Mouse (Mus musculus) hindbrain, postnatal 0 days (tissue): ENCODE measurements at regions not wholly inside any gene's neighbourhood (a gene's known extent, or its start where the extent isn't known, plus 50 kb on each side); places are given as distances from the start of the nearest gene placed in this dataset.

Source experiments
- ATAC-seq: fragments of 200-750 bp; cut with Nextera tagmentation; 2 replicates; pipeline ENCODE4 v1.8.0; 2017; ENCODE audit warnings: mild to moderate bottlenecking, moderate TSS enrichment, moderate library complexity
- DNase-seq: peaks from one replicate; pipeline ENCODE4 v3.0.0-alpha.2; 2015; ENCODE audit warnings: low spot score
- H3K27ac ChIP-seq: fragments of 300-500 bp; sonication (generic); 2 replicates; pipeline ENCODE4 v1.5.1; 2014; ENCODE audit warnings: mild to moderate bottlenecking
- H3K27me3 ChIP-seq: fragments of 300-500 bp; sonication (generic); 2 replicates; pipeline ENCODE4 v1.6.1; 2014; ENCODE audit warnings: low read length, mixed read lengths; ENCODE audit not compliant: insufficient read depth
- H3K36me3 ChIP-seq: fragments of 300-500 bp; sonication (generic); 2 replicates; pipeline ENCODE4 v1.6.1; 2014; ENCODE audit warnings: low read length, mixed read lengths; ENCODE audit not compliant: insufficient read depth
- H3K4me1 ChIP-seq: fragments of 300-500 bp; sonication (generic); 2 replicates; pipeline ENCODE4 v1.6.1; 2014; ENCODE audit warnings: antibody characterized with exemption, low read length, mixed read lengths; ENCODE audit not compliant: insufficient read depth
- H3K4me2 ChIP-seq: fragments of 300-500 bp; sonication (generic); 2 replicates; pipeline ENCODE4 v1.6.1; 2014; ENCODE audit warnings: low read depth, mild to moderate bottlenecking, low read length, moderate library complexity, mixed read lengths
- H3K4me3 ChIP-seq: fragments of 300-500 bp; sonication (generic); 2 replicates; pipeline ENCODE4 v1.5.1; 2014; ENCODE audit warnings: low read length
- H3K9ac ChIP-seq: fragments of 300-500 bp; sonication (generic); replicated peaks from 2 replicates; pipeline ENCODE4 v1.6.1; 2014; ENCODE audit warnings: mild to moderate bottlenecking, low read length, moderate library complexity, mixed read lengths
- H3K9me3 ChIP-seq: fragments of 300-500 bp; sonication (generic); 2 replicates; pipeline ENCODE4 v1.6.1; 2016; ENCODE audit warnings: low read length, mixed read lengths
- CTCF ChIP-seq: IDR thresholded peaks from 2 replicates; pipeline ENCODE4 v1.5.1; 2016; ENCODE audit warnings: antibody characterized with exemption, control low read depth, low read depth
- WGBS: fragments of 180-500 bp; shearing (Covaris S2); extraction: QIAGEN DNeasy Blood & Tissue Kit; methylation state at CpG from one replicate; pipeline ENCODE4 v1.1.7; 2014; 5-methylcytosine and 5-hydroxymethylcytosine counted together

- 58% methylated on average over 2 of the region's 2 CpGs for WGBS
- DNase-seq (no peak), ATAC-seq (no peak)
- Histone ChIP-seq H3K27ac (no peak overlapping the region), H3K4me1 (no peaks in the 10 kb centered on the region), H3K9ac (no peak overlapping the region), H3K4me2 (no peak overlapping the region), H3K9me3 (no peaks in the 10 kb centered on the region), H3K27me3 (no peaks in the 10 kb centered on the region), H3K36me3 (no peaks in the 10 kb centered on the region), H3K4me3 (no peak overlapping the region)
- no peak for TF ChIP-seq CTCF
Measured at GRCm38 (mm10) chr12:15659332-15659731, 157.4 kb downstream of the Trib2 start.

GRCm38 (mm10) chr12:15657748-15658251 is 158.9 kb downstream of the Trib2 start:
- ATAC-seq (no peak), DNase-seq (no peak)
- Histone ChIP-seq H3K9me3 (no peaks in the 10 kb centered on the region), H3K27me3 (no peaks in the 10 kb centered on the region), H3K4me3 (no peak overlapping the region), H3K4me2 (no peak overlapping the region), H3K36me3 (no peaks in the 10 kb centered on the region), H3K4me1 (no peaks in the 10 kb centered on the region), H3K27ac (no peak overlapping the region), H3K9ac (no peak overlapping the region)
- TF ChIP-seq CTCF: no peak
- 92% methylated on average over 3 of the region's 3 CpGs for WGBS

GRCm38 (mm10) chr12:15654585-15654984 is 162.1 kb downstream of the Trib2 start:
- no peak for TF ChIP-seq CTCF
- no peak for DNase-seq

GRCm38 (mm10) chr12:15653357-15653763 is 163.4 kb downstream of the Trib2 start:
- peak; percentile 38; the same call in 1 of the 2 replicates for ATAC-seq
- Histone ChIP-seq H3K4me1 (no peaks in the 10 kb centered on the region), H3K9ac (no peak overlapping the region), H3K4me3 (no peak overlapping the region), H3K4me2 (no peak overlapping the region), H3K9me3 (no peaks in the 10 kb centered on the region), H3K27ac (no peak overlapping the region), H3K27me3 (no peaks in the 10 kb centered on the region), H3K36me3 (no peaks in the 10 kb centered on the region)
- peak; percentile 40 for DNase-seq
- TF ChIP-seq CTCF: no peak
- WGBS: 44% methylated on average over 8 of the region's 8 CpGs

More at GRCm38 (mm10) chr12:15654585-15654984, 162.1 kb downstream of the Trib2 start:
- Histone ChIP-seq H3K27me3 (no peaks in the 10 kb centered on the region), H3K27ac (no peak overlapping the region), H3K9ac (no peak overlapping the region), H3K4me2 (no peak overlapping the region), H3K4me1 (no peaks in the 10 kb centered on the region), H3K4me3 (no peak overlapping the region), H3K9me3 (no peaks in the 10 kb centered on the region), H3K36me3 (no peaks in the 10 kb centered on the region)
- WGBS: 78% methylated on average over 4 of the region's 4 CpGs
- no peak for ATAC-seq

- H3K4me2 ChIP-seq: no peak overlapping the region
- no peak overlapping the region for H3K9ac ChIP-seq
- DNase-seq: no peak
- H3K27ac ChIP-seq: no peak overlapping the region
- no peaks in the 10 kb centered on the region for H3K9me3 ChIP-seq
- no peaks in the 10 kb centered on the region for H3K4me1 ChIP-seq
- no peak overlapping the region for H3K4me3 ChIP-seq
- 97% methylated on average over 2 of the region's 2 CpGs for WGBS
- no peak for TF ChIP-seq CTCF
- ATAC-seq: no peak
- no peaks in the 10 kb centered on the region for H3K27me3 ChIP-seq
- no peaks in the 10 kb centered on the region for H3K36me3 ChIP-seq
Measured at GRCm38 (mm10) chr12:15651293-15651692, 165.4 kb downstream of the Trib2 start.

GRCm38 (mm10) chr12:15649906-15650305 is 166.8 kb downstream of the Trib2 start:
- no peak overlapping the region for H3K9ac ChIP-seq
- H3K9me3 ChIP-seq: no peaks in the 10 kb centered on the region
- DNase-seq (no peak), ATAC-seq (no peak)
- H3K4me2 ChIP-seq: no peak overlapping the region
- WGBS: 80% methylated on average over 4 of the region's 4 CpGs
- H3K27ac ChIP-seq: no peak overlapping the region
- H3K4me1 ChIP-seq: no peaks in the 10 kb centered on the region
- no peak for TF ChIP-seq CTCF
- no peaks in the 10 kb centered on the region for H3K36me3 ChIP-seq
- no peak overlapping the region for H3K4me3 ChIP-seq
- no peaks in the 10 kb centered on the region for H3K27me3 ChIP-seq

GRCm38 (mm10) chr12:15649226-15649625 is 167.5 kb downstream of the Trib2 start:
- H3K4me1 ChIP-seq: no peaks in the 10 kb centered on the region
- H3K4me3 ChIP-seq: no peak overlapping the region
- H3K9me3 ChIP-seq: no peaks in the 10 kb centered on the region
- H3K27ac ChIP-seq: no peak overlapping the region
- H3K36me3 ChIP-seq: no peaks in the 10 kb centered on the region
- H3K27me3 ChIP-seq: no peaks in the 10 kb centered on the region
- H3K9ac ChIP-seq: no peak overlapping the region
- 83% methylated on average over 1 of the region's 1 CpGs for WGBS
- DNase-seq (no peak), ATAC-seq (no peak)
- no peak for TF ChIP-seq CTCF
- no peak overlapping the region for H3K4me2 ChIP-seq
